Mouse (Mus musculus): ENCODE measurements around the gene Eps8.

DNA sequence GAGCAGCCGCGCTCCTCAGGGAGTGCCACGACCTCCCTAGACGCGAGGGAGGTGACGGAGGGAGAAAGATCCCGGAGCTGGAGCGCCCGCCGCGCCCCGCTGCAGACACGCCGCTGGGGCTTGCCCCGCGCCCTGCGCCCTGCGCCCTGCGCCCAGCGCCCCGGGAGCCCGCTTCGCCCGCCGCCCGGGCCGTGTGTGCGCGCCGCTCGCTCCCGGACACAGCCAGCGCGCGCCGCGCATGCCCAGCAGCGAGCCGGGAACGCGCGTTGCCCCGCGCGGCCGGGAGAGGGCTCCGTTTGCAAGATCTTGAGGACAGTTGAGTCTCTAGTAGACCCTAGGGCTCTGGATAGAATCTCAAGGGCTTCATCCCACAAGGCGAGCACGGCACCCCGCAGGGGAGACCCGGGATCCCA lies 5.6 kb downstream of the Eps8 start:
- TF ChIP-seq CTCF (IDR thresholded peaks at IDR 0.05; ENCODE audit: insufficient read depth, low read length): no peak
- no peak for TF ChIP-seq POLR2A (IDR thresholded peaks at IDR 0.05; ENCODE audit: borderline replicate concordance, extremely low read depth, low read depth, low read length)

Measured in lung, adult 2 months (tissue).